Mouse (Mus musculus) embryonic facial prominence, embryonic 11.5 days (tissue): Measurements from ENCODE around the gene Zbtb43. TPM values are rescaled to one million over a fixed set of nuclear protein-coding genes. Genes with fewer than 3 reads are reported as not detected.

ENCODE experiments used
- ATAC-seq: fragments of 200-750 bp; cut with Nextera tagmentation; replicated peaks from 2 replicates; pipeline ENCODE4 v1.8.0; 2017; ENCODE audit warnings: low read depth; ENCODE audit not compliant: insufficient number of reproducible peaks, low FRiP score, low TSS enrichment
- DNase-seq: peaks from one replicate; pipeline ENCODE4 v3.0.0-alpha.2; 2015; ENCODE audit warnings: low spot score
- H3K27ac ChIP-seq: fragments of 300-500 bp; sonication (generic); replicated peaks from 2 replicates; pipeline ENCODE4 v1.5.1; 2014; ENCODE audit warnings: mild to moderate bottlenecking, low read depth, low read length, control low read depth
- H3K27me3 ChIP-seq: fragments of 300-500 bp; sonication (generic); 2 replicates; pipeline ENCODE4 v1.6.1; 2014; ENCODE audit warnings: mild to moderate bottlenecking, low read length, moderate library complexity, mixed read lengths; ENCODE audit not compliant: control insufficient read depth, insufficient read depth
- H3K36me3 ChIP-seq: fragments of 300-500 bp; sonication (generic); replicated peaks from 2 replicates; pipeline ENCODE4 v1.6.1; 2014; ENCODE audit warnings: low read depth, mild to moderate bottlenecking, low read length, moderate library complexity, mixed read lengths; ENCODE audit not compliant: control insufficient read depth, insufficient read depth
- H3K4me1 ChIP-seq: fragments of 300-500 bp; sonication (generic); 2 replicates; pipeline ENCODE4 v1.6.1; 2014; ENCODE audit warnings: low read length, mixed read lengths; ENCODE audit not compliant: control insufficient read depth, insufficient read depth
- H3K4me2 ChIP-seq: fragments of 300-500 bp; sonication (generic); 2 replicates; pipeline ENCODE4 v1.6.1; 2014; ENCODE audit warnings: low read depth, mild to moderate bottlenecking, control low read depth, low read length, moderate library complexity
- H3K4me3 ChIP-seq: fragments of 300-500 bp; sonication (generic); 2 replicates; pipeline ENCODE4 v1.5.1; 2014; ENCODE audit warnings: low read depth, low read length, control low read depth
- H3K9ac ChIP-seq: fragments of 300-500 bp; sonication (generic); replicated peaks from 2 replicates; pipeline ENCODE4 v1.6.1; 2014; ENCODE audit warnings: mild to moderate bottlenecking, control low read depth, low read length
- H3K9me3 ChIP-seq: fragments of 300-500 bp; sonication (generic); replicated peaks from 2 replicates; pipeline ENCODE4 v1.6.1; 2016; ENCODE audit warnings: mild to moderate bottlenecking, low read length, inconsistent platforms, mixed read lengths; ENCODE audit not compliant: control insufficient read depth
- WGBS: fragments of 180-500 bp; shearing (Covaris S2); extraction: QIAGEN DNeasy Blood & Tissue Kit; methylation state at CpG from one replicate; pipeline ENCODE4 v1.1.7; 2014; 5-methylcytosine and 5-hydroxymethylcytosine counted together
- polyA plus RNA-seq: library from polyadenylated mRNA; unstranded; fragments of >200 nt; fragmentation: Nextera tagmentation; extraction: Ambion mirVana; gene quantifications from 2 replicates; pipeline ENCODE4 v1.2.1, GENCODE M21; 2014

Gene Zbtb43
- polyA plus RNA-seq, 1 experiment from 2014 or later = 25.5 TPM

GRCm38 (mm10) chr2:33453476-33453875, 14.9 kb downstream of the Zbtb43 start:
- no peaks in the 10 kb centered on the region for H3K9me3 ChIP-seq
- ATAC-seq (no peak), DNase-seq (no peak)
- no peaks in the 10 kb centered on the region for H3K27me3 ChIP-seq
- H3K9ac ChIP-seq = no peak overlapping the region
- no peak overlapping the region for H3K4me2 ChIP-seq
- WGBS = 90% methylated on average over 3 of the region's 3 CpGs
- no peak overlapping the region for H3K27ac ChIP-seq
- H3K4me3 ChIP-seq = no peak overlapping the region
- H3K4me1 ChIP-seq = no peaks in the 10 kb centered on the region
- H3K36me3 ChIP-seq = peaks cover 9% of the 10 kb centered on the region

GRCm38 (mm10) chr2:33452721-33453120, 15.6 kb downstream of the Zbtb43 start:
- ATAC-seq (no peak), DNase-seq (no peak)
- Histone ChIP-seq H3K27ac (no peak overlapping the region), H3K36me3 (peaks cover 9% of the 10 kb centered on the region), H3K4me3 (no peak overlapping the region), H3K9ac (no peak overlapping the region), H3K4me1 (no peaks in the 10 kb centered on the region), H3K27me3 (no peaks in the 10 kb centered on the region), H3K9me3 (no peaks in the 10 kb centered on the region), H3K4me2 (no peak overlapping the region)
- WGBS = 91% methylated on average over 5 of the region's 5 CpGs

- no peak overlapping the region for H3K27ac ChIP-seq
- no peak for DNase-seq
- no peaks in the 10 kb centered on the region for H3K9me3 ChIP-seq
- peaks cover 9% of the 10 kb centered on the region for H3K36me3 ChIP-seq
- no peak overlapping the region for H3K9ac ChIP-seq
- ATAC-seq = no peak
- no peaks in the 10 kb centered on the region for H3K4me1 ChIP-seq
- H3K4me2 ChIP-seq = no peak overlapping the region
- H3K27me3 ChIP-seq = no peaks in the 10 kb centered on the region
- WGBS = 52% methylated on average over 4 of the region's 4 CpGs
- no peak overlapping the region for H3K4me3 ChIP-seq
These were observed 16.2 kb downstream of the Zbtb43 start for GRCm38 (mm10) chr2:33452140-33452539.

- H3K4me1 ChIP-seq = no peaks in the 10 kb centered on the region
- no peaks in the 10 kb centered on the region for H3K27me3 ChIP-seq
- 87% methylated on average over 11 of the region's 11 CpGs for WGBS
- DNase-seq = no peak
- no peak overlapping the region for H3K27ac ChIP-seq
- peaks cover 9% of the 10 kb centered on the region for H3K36me3 ChIP-seq
- no peak overlapping the region for H3K4me2 ChIP-seq
- ATAC-seq = no peak
- no peaks in the 10 kb centered on the region for H3K9me3 ChIP-seq
- no peak overlapping the region for H3K9ac ChIP-seq
- no peak overlapping the region for H3K4me3 ChIP-seq
These were observed 17.1 kb downstream of the Zbtb43 start for GRCm38 (mm10) chr2:33451038-33451978.

- Histone ChIP-seq H3K4me2 (no peak overlapping the region), H3K9me3 (no peaks in the 10 kb centered on the region), H3K4me3 (no peak overlapping the region), H3K36me3 (peaks cover 3% of the 10 kb centered on the region), H3K27ac (no peak overlapping the region), H3K27me3 (no peaks in the 10 kb centered on the region), H3K4me1 (no peaks in the 10 kb centered on the region), H3K9ac (no peak overlapping the region)
- DNase-seq = no peak
- WGBS = 92% methylated on average over 22 of the region's 22 CpGs
- no peak for ATAC-seq
These were observed 19.1 kb downstream of the Zbtb43 start for GRCm38 (mm10) chr2:33449119-33449873.

- WGBS = 65% methylated on average over 1 of the region's 1 CpGs
- no peak for DNase-seq
These were observed 21.6 kb downstream of the Zbtb43 start for GRCm38 (mm10) chr2:33446796-33447195.

GRCm38 (mm10) chr2:33445741-33446140, 22.6 kb downstream of the Zbtb43 start:
- Histone ChIP-seq H3K4me3 (no peak overlapping the region), H3K4me2 (no peak overlapping the region), H3K4me1 (no peaks in the 10 kb centered on the region), H3K27ac (no peak overlapping the region), H3K9ac (no peak overlapping the region), H3K9me3 (no peaks in the 10 kb centered on the region), H3K36me3 (no peaks in the 10 kb centered on the region), H3K27me3 (no peaks in the 10 kb centered on the region)
- no peak for ATAC-seq
- 90% methylated on average over 5 of the region's 5 CpGs for WGBS
- DNase-seq = no peak

More at GRCm38 (mm10) chr2:33446796-33447195, 21.6 kb downstream of the Zbtb43 start:
- Histone ChIP-seq H3K4me3 (no peak overlapping the region), H3K27me3 (no peaks in the 10 kb centered on the region), H3K9ac (no peak overlapping the region), H3K36me3 (no peaks in the 10 kb centered on the region), H3K27ac (no peak overlapping the region), H3K4me2 (no peak overlapping the region), H3K4me1 (no peaks in the 10 kb centered on the region), H3K9me3 (no peaks in the 10 kb centered on the region)
- ATAC-seq = no peak

- H3K4me2 ChIP-seq = no peak overlapping the region
- DNase-seq (no peak), ATAC-seq (no peak)
- no peak overlapping the region for H3K4me3 ChIP-seq
- no peaks in the 10 kb centered on the region for H3K36me3 ChIP-seq
- no peak overlapping the region for H3K27ac ChIP-seq
- H3K27me3 ChIP-seq = no peaks in the 10 kb centered on the region
- H3K9me3 ChIP-seq = no peaks in the 10 kb centered on the region
- H3K9ac ChIP-seq = no peak overlapping the region
- no peaks in the 10 kb centered on the region for H3K4me1 ChIP-seq
These were observed 23.5 kb downstream of the Zbtb43 start for GRCm38 (mm10) chr2:33444862-33445261.
